Mouse (Mus musculus): ENCODE results near the gene Actr1a. TPM values are rescaled to one million over a fixed set of nuclear protein-coding genes. Genes with fewer than 3 reads are reported as not detected.

The Actr1a gene
- total RNA-seq, 2 experiments from 2014 or later, result 180 to 188 TPM

GRCm38 (mm10) chr19:46399372-46399771 lies 3.8 kb upstream of the Actr1a start:
- DNase-seq, result no peak

DNA sequence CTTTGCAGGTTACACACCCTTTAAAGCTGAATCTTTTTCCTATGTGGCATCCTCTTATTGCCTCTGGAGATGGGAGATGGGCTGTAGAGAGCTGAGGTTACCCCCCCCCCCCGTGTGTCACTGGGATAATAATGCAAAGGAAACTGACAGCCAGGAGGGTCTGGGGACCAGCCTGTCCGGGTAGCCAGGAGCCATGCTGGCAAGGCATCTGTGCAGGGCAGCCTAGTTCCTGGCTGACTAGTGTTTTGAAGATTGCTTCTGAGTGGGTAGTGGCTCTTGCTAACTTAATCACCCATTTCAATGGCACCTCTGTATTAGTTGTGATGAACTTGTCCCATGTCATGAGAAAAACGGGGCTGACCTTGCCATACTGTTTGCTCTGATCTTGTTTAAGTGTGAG lies 2.9 kb upstream of the Actr1a start:
- no peak for DNase-seq

DNA sequence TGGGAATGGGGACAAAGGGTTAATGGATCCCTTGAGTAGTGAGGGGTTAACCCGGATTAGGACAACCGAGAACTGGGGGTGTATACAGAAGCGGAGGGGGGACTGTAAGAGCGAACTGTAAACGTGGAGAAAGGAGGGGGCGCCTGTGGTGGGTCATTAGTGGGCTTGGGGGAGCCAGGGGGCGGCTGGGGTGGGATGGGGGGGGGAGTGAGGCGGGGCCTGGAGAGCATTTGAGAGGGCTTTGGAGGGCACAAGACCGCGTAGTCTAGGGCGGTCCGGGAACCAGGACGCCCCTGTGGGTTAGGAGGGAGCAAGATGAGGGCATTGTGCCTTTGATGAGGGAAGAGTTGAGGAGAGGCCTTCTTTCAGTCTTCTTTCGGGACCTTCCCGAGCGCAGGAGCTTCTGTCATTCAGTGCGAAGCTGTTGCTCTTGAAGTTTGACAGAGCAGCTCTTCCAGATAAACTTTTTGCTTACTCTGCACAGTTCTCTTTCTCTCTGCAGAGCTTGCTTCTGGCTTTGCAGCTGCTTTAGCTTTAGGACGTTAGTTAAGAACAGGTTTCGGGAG lies 2.0 kb upstream of the Actr1a start:
- DNase-seq, result no peak

DNA sequence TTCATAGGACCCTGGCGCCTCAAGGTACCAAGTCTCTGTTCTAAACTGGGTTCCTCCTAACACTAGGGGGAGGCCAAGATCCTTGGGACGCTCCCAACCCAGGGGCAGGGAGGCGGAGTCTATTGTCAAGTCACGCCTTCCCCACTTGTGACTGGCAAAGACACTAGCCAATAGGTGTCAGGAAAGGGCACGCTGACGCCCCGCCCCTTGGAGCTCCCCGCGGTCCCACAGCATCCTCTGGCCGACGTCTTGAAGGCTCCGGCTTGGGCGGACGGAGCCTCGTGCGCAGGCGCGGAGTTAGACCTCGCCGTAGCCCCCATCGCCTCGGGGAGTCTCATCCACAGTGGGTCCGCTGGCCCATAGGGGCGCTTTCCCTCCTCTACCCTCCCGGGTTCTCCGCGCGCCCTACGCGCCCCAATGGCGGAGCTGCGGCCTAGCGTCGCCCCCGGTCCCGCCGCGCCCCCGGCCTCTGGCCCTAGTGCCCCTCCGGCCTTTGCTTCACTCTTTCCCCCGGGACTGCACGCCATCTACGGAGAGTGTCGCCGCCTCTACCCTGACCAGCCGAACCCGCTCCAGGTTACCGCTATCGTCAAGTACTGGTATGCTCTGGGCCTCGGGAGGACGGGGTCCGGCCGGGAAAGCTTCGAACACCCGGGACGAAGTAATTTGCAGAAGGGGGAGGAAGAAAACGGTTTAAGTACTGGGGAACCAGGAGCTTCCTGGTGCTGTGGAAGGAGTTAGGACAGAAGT lies 1.3 kb upstream of the Actr1a start, which contains the start of gene Sufu:
Gene Sufu, plus strand, starts transcription at position 211 of the 750 bp plus-strand sequence.
- DNase-seq, result peak; percentile 98

GRCm38 (mm10) chr19:46396109-46396508 lies 561 bp upstream of the Actr1a start:
- no peak for DNase-seq

GRCm38 (mm10) chr19:46394712-46395108 lies 838 bp downstream of the Actr1a start:
- no peak for DNase-seq

DNA sequence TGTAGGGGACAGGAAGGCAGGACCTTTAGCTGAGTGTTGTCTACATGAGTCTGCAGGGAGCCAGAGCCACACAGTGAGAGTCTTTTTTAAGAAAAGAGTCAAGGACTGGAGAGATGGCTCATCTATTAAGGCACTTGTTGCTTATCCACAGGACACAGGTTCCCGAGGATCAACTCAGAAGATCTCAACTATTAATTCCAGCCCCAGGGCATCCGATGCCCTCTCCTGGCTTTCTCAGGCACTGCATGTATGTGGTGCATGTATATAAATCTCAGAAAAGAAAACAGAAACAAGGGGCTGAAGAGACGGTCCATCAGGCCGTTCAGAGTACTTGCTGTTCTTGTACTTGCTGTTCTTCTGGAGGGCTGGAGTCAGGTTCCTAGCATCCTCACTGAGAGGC lies 3.5 kb downstream of the Actr1a start:
- DNase-seq, result no peak

GRCm38 (mm10) chr19:46389872-46390271 lies 5.7 kb downstream of the Actr1a start:
- no peak for DNase-seq

DNA sequence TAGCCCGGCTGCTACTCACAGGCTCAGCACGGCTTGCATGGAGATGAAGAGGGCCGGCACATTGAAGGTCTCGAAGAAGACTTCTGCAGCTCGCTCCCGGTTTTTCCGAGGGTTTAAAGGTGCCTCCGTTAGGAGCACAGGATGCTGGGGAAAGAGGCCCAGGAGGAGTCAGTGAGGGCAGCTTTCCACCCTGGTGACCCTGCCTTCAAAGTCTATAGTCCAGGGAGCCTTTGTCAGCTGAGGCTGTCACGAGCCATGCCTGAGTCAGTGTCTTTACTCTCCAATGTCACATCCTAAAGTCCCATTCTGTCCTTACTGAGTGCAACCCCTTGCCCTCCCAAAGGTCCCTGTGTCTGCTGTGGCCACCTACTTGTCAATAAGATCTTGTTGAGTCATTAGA lies 13.3 kb downstream of the Actr1a start:
- DNase-seq, result no peak

- DNase-seq, result no peak
These were observed 19.7 kb downstream of the Actr1a start for GRCm38 (mm10) chr19:46375891-46376290.

DNA sequence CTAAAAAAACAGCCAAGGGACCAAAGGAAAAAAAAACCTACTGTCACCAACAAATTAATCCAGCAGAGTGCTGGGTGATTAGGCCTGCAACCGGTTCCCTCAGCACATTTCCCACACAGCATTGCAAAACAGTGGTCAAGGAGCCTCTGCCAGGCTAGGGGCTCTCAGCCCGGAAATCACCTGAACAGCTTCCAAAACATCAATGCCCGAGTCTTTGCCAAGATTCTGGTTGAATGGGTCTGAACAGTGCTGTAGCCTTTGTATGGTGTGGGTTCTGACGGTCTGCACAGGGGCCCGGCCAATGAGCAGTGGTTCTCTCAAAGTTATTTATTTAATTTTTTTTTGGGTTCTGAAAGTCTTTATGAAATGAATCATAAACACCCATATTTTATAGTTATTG lies 20.1 kb downstream of the Actr1a start:
- DNase-seq, result peak; percentile 46 to 56

DNA sequence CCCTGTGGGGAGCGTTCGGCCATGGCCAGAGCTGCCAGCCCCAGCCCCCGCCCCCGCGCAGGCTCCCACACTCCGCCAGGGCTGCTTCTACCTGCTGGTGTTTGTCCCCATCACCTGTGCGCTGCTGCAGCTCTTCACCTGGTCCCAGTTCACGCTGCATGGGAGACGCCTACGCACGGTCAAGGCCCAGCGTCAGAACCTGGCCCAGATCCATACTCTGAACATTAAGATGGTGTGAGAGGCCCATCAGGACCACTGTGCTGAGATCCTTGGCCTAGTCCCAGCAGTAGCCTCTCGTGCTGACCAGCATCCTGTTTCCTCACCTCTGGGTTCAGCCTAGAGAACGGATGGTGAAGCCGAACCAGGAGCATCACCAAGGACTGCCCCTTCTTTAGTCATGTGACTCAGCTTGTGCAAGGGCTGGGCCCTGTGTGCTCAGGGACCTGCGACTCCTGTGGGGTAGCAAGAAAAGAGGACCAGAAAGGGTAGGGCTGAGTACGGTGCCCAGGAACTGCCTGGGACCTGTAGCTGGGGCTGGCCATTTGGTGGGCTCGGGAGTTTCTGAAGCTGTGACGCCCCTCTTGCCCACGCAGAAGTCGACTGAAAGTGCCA lies 21.0 kb downstream of the Actr1a start:
- no peak for DNase-seq

GRCm38 (mm10) chr19:46369204-46369603 lies 26.3 kb downstream of the Actr1a start:
- peak in 1 of 2 experiments; percentile 50 for DNase-seq

GRCm38 (mm10) chr19:46367798-46368590 lies 27.6 kb downstream of the Actr1a start:
- peak in 1 of 2 experiments; percentile 23 for DNase-seq

GRCm38 (mm10) chr19:46363294-46364009 lies 32.1 kb downstream of the Actr1a start:
- no peak for DNase-seq

- no peak for DNase-seq
These were observed 33.4 kb downstream of the Actr1a start for GRCm38 (mm10) chr19:46362104-46362503.

DNA sequence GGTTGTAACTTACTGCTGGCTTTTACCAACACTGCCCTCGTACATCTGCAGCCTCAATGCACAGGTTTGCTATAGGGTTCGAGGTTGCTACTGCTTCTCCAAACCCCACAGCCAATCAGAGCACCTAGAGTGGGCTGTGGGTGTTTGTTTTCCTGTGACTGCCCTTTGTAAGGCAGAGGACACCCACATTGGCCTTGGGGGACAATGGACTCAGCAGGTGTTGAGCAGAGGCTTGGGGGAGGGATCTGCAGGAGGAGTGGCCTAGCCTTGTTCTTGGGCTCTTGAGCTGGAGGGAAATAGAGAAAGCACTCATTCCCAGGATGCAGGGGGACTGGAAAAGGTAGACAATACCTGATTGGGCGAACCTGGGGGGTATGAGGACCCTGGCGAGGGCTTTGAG lies 37.2 kb downstream of the Actr1a start:
- no peak for DNase-seq

GRCm38 (mm10) chr19:46357344-46358280 lies 37.9 kb downstream of the Actr1a start:
- DNase-seq, result no peak

- DNase-seq, result peak; percentile 88 to 90
These were observed 38.8 kb downstream of the Actr1a start for GRCm38 (mm10) chr19:46356701-46357138.

DNA sequence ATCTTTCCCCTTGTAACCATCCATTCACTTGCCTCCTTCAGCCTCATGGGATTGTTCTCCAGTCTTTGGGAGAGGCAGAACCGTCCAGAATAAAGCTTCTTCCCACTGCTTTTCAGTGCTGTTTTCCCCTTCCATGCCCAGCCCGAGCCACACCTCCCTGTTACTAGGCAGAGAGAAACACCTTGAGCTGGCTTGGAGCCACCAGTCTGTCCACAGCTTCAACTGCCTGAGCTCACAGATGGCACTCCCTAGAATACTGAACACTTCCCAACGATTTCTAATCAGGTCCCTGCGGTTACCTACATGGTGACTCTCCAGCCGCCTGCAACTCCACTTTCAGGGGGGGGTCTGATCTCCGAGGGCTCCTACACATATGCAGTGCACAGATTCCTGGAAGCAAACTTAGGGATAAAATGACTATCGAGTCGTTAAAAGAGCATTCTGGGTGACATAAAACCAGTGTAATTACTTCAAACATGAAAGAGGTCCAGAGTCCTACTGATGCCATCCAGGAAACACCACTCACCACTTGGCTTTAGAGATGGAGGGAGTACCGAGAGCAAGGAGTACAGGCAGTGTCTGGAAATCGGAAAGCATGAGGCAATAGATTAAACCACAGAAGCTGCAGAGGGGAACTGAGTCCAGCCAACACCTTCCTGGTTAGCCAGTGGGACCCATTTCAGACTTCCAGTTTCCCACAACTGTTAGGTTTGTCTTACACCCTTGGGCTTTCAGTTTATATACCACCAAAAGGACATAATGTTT lies 45.2 kb downstream of the Actr1a start, which contains the start of gene 2310034G01Rik:
Gene 2310034G01Rik, minus strand, starts transcription at position 135 of the 765 bp plus-strand sequence.
- no peak for DNase-seq
